11 mouse cellular contexts compared by ENCODE assay signal in the genomic region with DNA sequence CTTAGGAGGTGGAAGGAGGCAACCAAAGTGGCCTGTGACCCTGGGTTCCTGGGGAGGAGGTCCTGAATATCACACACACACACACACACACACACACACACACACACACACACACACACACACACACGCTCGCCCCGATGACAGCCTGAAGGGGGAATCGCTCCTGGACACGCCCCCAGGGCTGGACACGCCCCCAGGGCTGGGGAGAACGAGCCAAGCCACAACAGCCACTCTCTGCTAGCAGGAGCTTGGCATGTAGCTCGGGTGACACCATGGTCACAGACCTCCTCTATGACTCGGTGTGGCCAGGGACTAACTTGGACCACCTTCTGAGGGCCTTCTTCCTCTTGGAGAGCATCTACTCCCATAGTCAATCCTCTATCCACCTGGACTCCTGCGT. TPM values are rescaled to one million over a fixed set of nuclear protein-coding genes. Genes with fewer than 3 reads are reported as not detected.
DNase-seq lines count a peak whose midpoint lies in the region; ATAC-seq lines count a peak whose summit lies in the region.
"Had no signal": no experiment of that assay in that cellular context is flagged by ENCODE, and none has a peak within 500 bp of the region (broad histone marks: within the 10 kb centered on the region; RNA-seq: fewer than 3 reads in every experiment).

No protein-coding gene starts in this region.

- H3K4me1 ChIP-seq in hindbrain, embryonic 10.5 days (replicated peaks), result peaks cover 22% of the 10 kb centered on the region
- H3K4me1 ChIP-seq in hindbrain, embryonic 13.5 days (replicated peaks), result peaks cover 10% of the 10 kb centered on the region; the same call in 1 of the 2 replicates
- H3K4me1 ChIP-seq in midbrain, embryonic 11.5 days (ENCODE audit: control insufficient read depth, insufficient read depth, low read length), result no peaks in the 10 kb centered on the region
- H3K4me1 ChIP-seq in midbrain, embryonic 16.5 days (ENCODE audit: control insufficient read depth, insufficient read depth, low read length), result no peaks in the 10 kb centered on the region
- H3K4me1 ChIP-seq: forebrain, embryonic 12.5 days had no signal

- H3K4me3 ChIP-seq in hindbrain, embryonic 10.5 days, result no peak overlapping the region
- H3K4me3 ChIP-seq in hindbrain, embryonic 13.5 days, result no peak overlapping the region
- no peak overlapping the region for H3K4me3 ChIP-seq in midbrain, embryonic 11.5 days (ENCODE audit: low read depth, low read length)
- H3K4me3 ChIP-seq in midbrain, embryonic 16.5 days (ENCODE audit: low read depth, low read length), result no peak overlapping the region
- H3K4me3 ChIP-seq: forebrain, embryonic 12.5 days; heart, embryonic 15.5 days had no signal

- H3K27me3 ChIP-seq in hindbrain, embryonic 10.5 days (ENCODE audit: insufficient read depth, poor library complexity, severe bottlenecking), result peaks cover 4% of the 10 kb centered on the region; the same call in 1 of the 2 replicates
- H3K27me3 ChIP-seq in hindbrain, embryonic 13.5 days, result no peaks in the 10 kb centered on the region
- H3K27me3 ChIP-seq in midbrain, embryonic 11.5 days (ENCODE audit: control insufficient read depth, insufficient read depth, low read length), result no peaks in the 10 kb centered on the region
- H3K27me3 ChIP-seq in midbrain, embryonic 16.5 days (ENCODE audit: control insufficient read depth, insufficient read depth, low read depth, low read length), result no peaks in the 10 kb centered on the region

- DNase-seq in hindbrain, embryonic 10.5 days (ENCODE audit: low spot score), result peak; percentile 21
- peak; percentile 78 for DNase-seq in midbrain, embryonic 11.5 days (ENCODE audit: low spot score, missing footprints)
- DNase-seq in adrenal gland, postnatal 36 days, result peak; percentile 58 to 66
- DNase-seq in kidney, postnatal 36 days, result no peak
- DNase-seq: gastrocnemius, postnatal 10 days; kidney, adult 2 months had no signal

- H3K9me3 ChIP-seq in hindbrain, embryonic 10.5 days, result no peaks in the 10 kb centered on the region
- no peaks in the 10 kb centered on the region for H3K9me3 ChIP-seq in hindbrain, embryonic 13.5 days
- H3K9me3 ChIP-seq in midbrain, embryonic 11.5 days (ENCODE audit: control insufficient read depth, low read length), result no peaks in the 10 kb centered on the region
- no peaks in the 10 kb centered on the region for H3K9me3 ChIP-seq in midbrain, embryonic 16.5 days (replicated peaks; ENCODE audit: control insufficient read depth, low read length, poor library complexity, severe bottlenecking)
- H3K9me3 ChIP-seq: forebrain, embryonic 12.5 days; heart, embryonic 15.5 days had no signal

- 28% methylated on average over 9 of the region's 10 CpGs for WGBS in hindbrain, embryonic 10.5 days
- WGBS in hindbrain, embryonic 13.5 days, result 22% methylated on average over 10 of the region's 10 CpGs
- 20% methylated on average over 10 of the region's 10 CpGs for WGBS in midbrain, embryonic 11.5 days
- WGBS in midbrain, embryonic 16.5 days, result 17% methylated on average over 10 of the region's 10 CpGs

- no peak for ATAC-seq in hindbrain, embryonic 13.5 days (ENCODE audit: low FRiP score)
- ATAC-seq in midbrain, embryonic 11.5 days (ENCODE audit: low FRiP score), result no peak
- no peak for ATAC-seq in midbrain, embryonic 16.5 days
- peak; percentile 72 for ATAC-seq in megakaryocyte-erythroid progenitor cell, adult 5-6 weeks (replicated peaks; ENCODE audit: low FRiP score, low TSS enrichment, poor library complexity, severe bottlenecking)

- H3K9ac ChIP-seq in hindbrain, embryonic 13.5 days, result no peak overlapping the region
- no peak overlapping the region for H3K9ac ChIP-seq in midbrain, embryonic 11.5 days (ENCODE audit: low read length)
- H3K9ac ChIP-seq in midbrain, embryonic 16.5 days (ENCODE audit: low read depth, low read length), result no peak overlapping the region
- H3K9ac ChIP-seq: forebrain, embryonic 12.5 days; heart, embryonic 15.5 days had no signal

- no peaks in the 10 kb centered on the region for H3K36me3 ChIP-seq in hindbrain, embryonic 10.5 days
- H3K36me3 ChIP-seq in hindbrain, embryonic 13.5 days, result no peaks in the 10 kb centered on the region
- no peaks in the 10 kb centered on the region for H3K36me3 ChIP-seq in midbrain, embryonic 11.5 days (ENCODE audit: control insufficient read depth, insufficient read depth, low read length)
- no peaks in the 10 kb centered on the region for H3K36me3 ChIP-seq in midbrain, embryonic 16.5 days (ENCODE audit: control insufficient read depth, insufficient read depth, low read length)
- H3K36me3 ChIP-seq: forebrain, embryonic 12.5 days; heart, embryonic 15.5 days had no signal

- H3K4me2 ChIP-seq in hindbrain, embryonic 13.5 days, result no peak overlapping the region
- no peak overlapping the region for H3K4me2 ChIP-seq in midbrain, embryonic 11.5 days
- no peak overlapping the region for H3K4me2 ChIP-seq in midbrain, embryonic 16.5 days (ENCODE audit: low read length)
- H3K4me2 ChIP-seq: forebrain, embryonic 12.5 days; heart, embryonic 15.5 days had no signal

- H3K27ac ChIP-seq in hindbrain, embryonic 10.5 days, result no peak overlapping the region
- no peak overlapping the region for H3K27ac ChIP-seq in hindbrain, embryonic 13.5 days
- H3K27ac ChIP-seq in midbrain, embryonic 11.5 days (ENCODE audit: low read depth, low read length), result no peak overlapping the region
- H3K27ac ChIP-seq in midbrain, embryonic 16.5 days (ENCODE audit: low read length), result no peak overlapping the region
- H3K27ac ChIP-seq: forebrain, embryonic 12.5 days had no signal

RNA-seq across cellular contexts. Expression of a gene that starts 13.7 kb away (rescaled TPM):
- polyA plus RNA-seq in hindbrain, embryonic 10.5 days (2016; fragmentation: Nextera tagmentation; extraction: Ambion mirVana), result 58.4 and 59.3 TPM in 2 replicates
- 45.4 and 45.6 TPM in 2 replicates for polyA plus RNA-seq in hindbrain, embryonic 13.5 days (2015; fragmentation: Nextera tagmentation; extraction: Ambion mirVana)
- 58.0 and 58.5 TPM in 2 replicates for polyA plus RNA-seq in midbrain, embryonic 11.5 days (2014; fragmentation: Nextera tagmentation; extraction: Ambion mirVana)
- polyA plus RNA-seq in midbrain, embryonic 16.5 days (2015; fragmentation: Nextera tagmentation; extraction: Ambion mirVana), result 41.3 and 42.9 TPM in 2 replicates
- total RNA-seq in adrenal gland, postnatal 36 days (2021), result 10 to 100 TPM; 76.8 to 79.5 TPM
- 27.8 and 28.8 TPM in 2 replicates for total RNA-seq in megakaryocyte-erythroid progenitor cell, adult 5-6 weeks (2014; fragmentation: Nextera tagmentation)
- total RNA-seq in megakaryocyte-erythroid progenitor cell, adult 5-6 weeks (2017), result 33.2 and 40.2 TPM in 2 replicates

RNA-seq across cellular contexts. Expression of a gene that starts 33.0 kb away (rescaled TPM):
- polyA plus RNA-seq in hindbrain, embryonic 10.5 days (2016; fragmentation: Nextera tagmentation; extraction: Ambion mirVana), result 1.7 and 2.1 TPM in 2 replicates
- polyA plus RNA-seq in hindbrain, embryonic 13.5 days (2015; fragmentation: Nextera tagmentation; extraction: Ambion mirVana), result 2.7 and 2.8 TPM in 2 replicates
- polyA plus RNA-seq in midbrain, embryonic 11.5 days (2014; fragmentation: Nextera tagmentation; extraction: Ambion mirVana), result 3.7 and 4.6 TPM in 2 replicates
- polyA plus RNA-seq in midbrain, embryonic 16.5 days (2015; fragmentation: Nextera tagmentation; extraction: Ambion mirVana), result 2.9 and 3.2 TPM in 2 replicates
- total RNA-seq in adrenal gland, postnatal 36 days (2021), result 10 to 100 TPM; 33.7 to 40.7 TPM
- total RNA-seq in megakaryocyte-erythroid progenitor cell, adult 5-6 weeks (2014; fragmentation: Nextera tagmentation), result 13.6 and 17.9 TPM in 2 replicates
- total RNA-seq in megakaryocyte-erythroid progenitor cell, adult 5-6 weeks (2017), result 17.4 and 20.9 TPM in 2 replicates

RNA-seq across cellular contexts. Expression of a gene that starts 33.3 kb away (rescaled TPM):
- polyA plus RNA-seq in hindbrain, embryonic 10.5 days (2016; fragmentation: Nextera tagmentation; extraction: Ambion mirVana), result 3.1 and 4.0 TPM in 2 replicates
- polyA plus RNA-seq in hindbrain, embryonic 13.5 days (2015; fragmentation: Nextera tagmentation; extraction: Ambion mirVana), result 3.9 and 4.0 TPM in 2 replicates
- 4.1 and 4.2 TPM in 2 replicates for polyA plus RNA-seq in midbrain, embryonic 11.5 days (2014; fragmentation: Nextera tagmentation; extraction: Ambion mirVana)
- polyA plus RNA-seq in midbrain, embryonic 16.5 days (2015; fragmentation: Nextera tagmentation; extraction: Ambion mirVana), result 3.8 and 4.3 TPM in 2 replicates
- total RNA-seq in adrenal gland, postnatal 36 days (2021), result under 1 TPM; 0.33 to 0.46 TPM
- total RNA-seq in megakaryocyte-erythroid progenitor cell, adult 5-6 weeks (2014; fragmentation: Nextera tagmentation), result 0.50 TPM in 1 of 2 replicates, not detected in the other
- 0.19 and 1.2 TPM in 2 replicates for total RNA-seq in megakaryocyte-erythroid progenitor cell, adult 5-6 weeks (2017)

RNA-seq across cellular contexts. Expression of a gene that starts 53.2 kb away (rescaled TPM):
- polyA plus RNA-seq in hindbrain, embryonic 10.5 days (2016; fragmentation: Nextera tagmentation; extraction: Ambion mirVana), result 7.5 and 10.5 TPM in 2 replicates
- polyA plus RNA-seq in hindbrain, embryonic 13.5 days (2015; fragmentation: Nextera tagmentation; extraction: Ambion mirVana), result 11.7 and 12.6 TPM in 2 replicates
- 6.7 and 7.3 TPM in 2 replicates for polyA plus RNA-seq in midbrain, embryonic 11.5 days (2014; fragmentation: Nextera tagmentation; extraction: Ambion mirVana)
- 21.3 and 22.7 TPM in 2 replicates for polyA plus RNA-seq in midbrain, embryonic 16.5 days (2015; fragmentation: Nextera tagmentation; extraction: Ambion mirVana)
- 10 to 100 TPM; 13.9 to 24.5 TPM for total RNA-seq in adrenal gland, postnatal 36 days (2021)
- 0.30 TPM in 1 of 2 replicates, not detected in the other for total RNA-seq in megakaryocyte-erythroid progenitor cell, adult 5-6 weeks (2014; fragmentation: Nextera tagmentation)
- not detected in 2 replicates for total RNA-seq in megakaryocyte-erythroid progenitor cell, adult 5-6 weeks (2017)

Comparison
In these comparisons a context has a peak if more than half of its experiments do, and no peak if none do; other contexts are left out.
1. DNase-seq: peak in hindbrain, embryonic 10.5 days (single experiment), midbrain, embryonic 11.5 days (single experiment) and adrenal gland, postnatal 36 days (2 of 2); none in kidney, postnatal 36 days (0 of 2).